In the genomic region with DNA sequence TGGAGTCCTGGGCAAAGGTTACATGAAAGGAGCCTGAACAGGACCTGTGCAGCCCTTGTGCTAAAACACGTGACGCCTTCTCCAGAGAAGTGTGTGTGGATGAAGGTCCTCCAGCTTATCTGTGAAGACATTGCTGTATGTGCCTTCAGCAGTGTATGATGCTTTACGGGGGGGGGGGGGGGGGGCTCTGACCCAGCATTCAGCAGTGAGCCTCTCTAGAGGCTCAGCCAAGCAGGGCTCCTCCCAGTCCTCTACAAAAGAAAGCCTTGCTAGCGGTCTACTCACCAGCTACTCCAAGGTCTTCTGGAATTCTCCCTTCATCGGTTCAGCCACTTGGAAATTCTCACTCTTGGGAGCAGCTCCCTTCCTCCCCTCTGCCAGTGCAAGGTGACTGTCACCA, we compare ENCODE assay signal across 7 mouse cellular contexts. TPM values are rescaled to one million over a fixed set of nuclear protein-coding genes. Genes with fewer than 3 reads are reported as not detected.
"Had no signal": no experiment of that assay in that cellular context is flagged by ENCODE, and none has a peak within 500 bp of the region (broad histone marks: within the 10 kb centered on the region; RNA-seq: fewer than 3 reads in every experiment).

No protein-coding gene starts in this region.

RNA-seq across cellular contexts. Expression of gene Gm12394, which starts 6.9 kb away (rescaled TPM):
- polyA plus RNA-seq: myocyte; small intestine, adult 2 months; stomach, embryonic 14.5 days had no signal

RNA-seq across cellular contexts. Expression of gene Fam205a1, which starts 9.8 kb away (rescaled TPM):
- polyA plus RNA-seq: midbrain, embryonic 10.5 days; midbrain, embryonic 14.5 days; myocyte; small intestine, adult 2 months; thymus, postnatal 0 days had no signal

RNA-seq across cellular contexts. Expression of gene Fam205c, which starts 10.5 kb away (rescaled TPM):
- polyA plus RNA-seq: lung, embryonic 16.5 days; myocyte; small intestine, adult 2 months had no signal

RNA-seq across cellular contexts. Expression of gene Phf24, which starts 53.0 kb away (rescaled TPM):
- polyA plus RNA-seq: myocyte had no signal
